Mouse (Mus musculus) neural tube, embryonic 14.5 days (tissue): Measurements from ENCODE around the gene Pck1. TPM values are rescaled to one million over a fixed set of nuclear protein-coding genes. Genes with fewer than 3 reads are reported as not detected.
A peak's percentile ranks its signal among the peaks of the same experiment; 100 is the strongest.

ENCODE experiments used
- ATAC-seq: fragments of 200-750 bp; cut with Nextera tagmentation; 2 replicates; pipeline ENCODE4 v1.8.0; 2017; ENCODE audit warnings: low read depth, mild to moderate bottlenecking, moderate TSS enrichment, moderate library complexity
- H3K27ac ChIP-seq: fragments of 300-500 bp; sonication (generic); 2 replicates; pipeline ENCODE4 v1.5.1; 2014; ENCODE audit warnings: low read depth, mild to moderate bottlenecking, control low read depth, low read length, moderate library complexity, mixed read lengths
- H3K27me3 ChIP-seq: fragments of 300-500 bp; sonication (generic); 2 replicates; pipeline ENCODE4 v1.6.1; 2014; ENCODE audit warnings: low read length; ENCODE audit not compliant: control insufficient read depth, insufficient read depth
- H3K36me3 ChIP-seq: fragments of 300-500 bp; sonication (generic); 2 replicates; pipeline ENCODE4 v1.6.1; 2014; ENCODE audit warnings: low read length, mixed read lengths; ENCODE audit not compliant: control insufficient read depth, insufficient read depth
- H3K4me1 ChIP-seq: fragments of 300-500 bp; sonication (generic); 2 replicates; pipeline ENCODE4 v1.6.1; 2014; ENCODE audit warnings: low read length; ENCODE audit not compliant: control insufficient read depth, insufficient read depth
- H3K4me2 ChIP-seq: fragments of 300-500 bp; sonication (generic); 2 replicates; pipeline ENCODE4 v1.6.1; 2014; ENCODE audit warnings: mild to moderate bottlenecking, low read depth, low read length, control low read depth
- H3K4me3 ChIP-seq: fragments of 300-500 bp; sonication (generic); 2 replicates; pipeline ENCODE4 v1.5.1; 2014; ENCODE audit warnings: low read depth, low read length, control low read depth, mixed read lengths
- H3K9ac ChIP-seq: fragments of 300-500 bp; sonication (generic); replicated peaks from 2 replicates; pipeline ENCODE4 v1.6.1; 2014; ENCODE audit warnings: low read depth, mild to moderate bottlenecking, control low read depth, low read length, mixed read lengths
- H3K9me3 ChIP-seq: fragments of 300-500 bp; sonication (generic); 2 replicates; pipeline ENCODE4 v1.6.1; 2016; ENCODE audit warnings: low read length; ENCODE audit not compliant: control insufficient read depth
- WGBS: fragments of 180-500 bp; shearing (Covaris S2); extraction: QIAGEN DNeasy Blood & Tissue Kit; methylation state at CpG from one replicate; pipeline ENCODE4 v1.1.7; 2014; 5-methylcytosine and 5-hydroxymethylcytosine counted together
- polyA plus RNA-seq: library from polyadenylated mRNA; unstranded; fragments of >200 nt; fragmentation: Nextera tagmentation; extraction: Ambion mirVana; gene quantifications from 2 replicates; pipeline ENCODE4 v1.2.1, GENCODE M21; 2014

The Pck1 gene
- polyA plus RNA-seq, 1 experiment from 2014 or later, result 0.07 TPM

DNA sequence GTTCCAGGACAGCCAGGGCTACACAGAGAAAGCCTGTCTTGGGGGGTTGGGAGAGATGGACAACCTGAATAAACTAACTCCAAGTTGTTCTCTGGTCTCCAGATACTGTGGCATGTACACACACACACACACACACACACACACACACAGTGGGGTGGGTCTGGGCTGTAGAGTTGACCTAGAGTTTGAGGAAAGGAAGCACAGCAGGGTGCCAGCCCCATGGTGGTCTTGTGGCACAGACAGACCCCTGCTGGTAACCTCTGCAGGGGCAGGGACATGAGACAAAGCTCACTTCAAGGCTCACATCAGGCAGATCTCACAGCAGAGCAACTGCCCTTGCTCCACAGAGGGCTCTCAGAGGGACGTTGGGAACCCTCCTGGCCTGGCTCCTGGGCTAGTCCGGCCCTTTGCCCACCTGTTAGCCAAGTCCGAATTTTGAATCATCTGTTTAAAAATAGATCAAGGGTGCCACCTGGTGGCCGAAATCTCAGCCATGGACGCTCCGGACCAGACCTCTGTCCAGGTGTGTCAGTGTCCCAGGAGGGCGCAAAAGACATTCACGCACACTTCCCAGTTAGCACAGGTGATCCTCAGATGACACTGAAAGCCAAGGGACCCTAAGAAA is 31.1 kb downstream of the Pck1 start:
- WGBS, result 11% methylated on average over 8 of the region's 8 CpGs

DNA sequence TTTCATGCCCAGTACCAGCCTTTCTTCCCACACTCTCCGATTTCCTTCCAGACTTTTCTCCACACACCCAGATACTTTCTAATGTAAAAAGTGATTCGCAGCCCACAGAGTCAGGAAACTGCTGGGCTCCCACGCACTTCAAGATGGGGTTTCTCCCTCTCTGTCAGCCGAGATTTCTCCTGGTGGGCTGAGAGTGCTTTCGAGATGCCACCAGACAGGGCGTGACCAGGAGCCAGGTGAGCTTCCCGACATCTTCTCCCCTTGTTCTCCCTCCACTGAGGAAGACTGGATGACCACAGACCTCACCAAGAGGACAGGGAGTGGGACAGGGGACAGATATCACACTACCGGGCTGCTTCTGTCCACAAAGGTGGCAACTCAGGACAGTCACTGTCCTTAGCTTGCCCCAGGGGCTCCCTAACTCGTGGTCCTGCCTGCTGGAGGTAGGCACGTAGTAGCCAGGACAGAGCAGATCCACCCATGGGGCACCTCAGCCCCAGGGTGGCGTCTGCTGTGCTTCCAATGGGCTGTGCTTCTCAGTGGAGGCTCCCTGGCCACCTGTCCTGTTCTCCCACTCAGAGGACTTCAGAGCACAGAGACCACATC is 31.7 kb downstream of the Pck1 start:
- Histone ChIP-seq H3K4me1 (no peaks in the 10 kb centered on the region), H3K9ac (no peak overlapping the region), H3K27ac (no peak overlapping the region), H3K9me3 (no peaks in the 10 kb centered on the region), H3K27me3 (no peaks in the 10 kb centered on the region; the same call in 1 of the 2 replicates), H3K36me3 (no peaks in the 10 kb centered on the region), H3K4me2 (no peak overlapping the region), H3K4me3 (no peak overlapping the region)
- 62% methylated on average over 11 of the region's 11 CpGs for WGBS
- ATAC-seq, result no peak

More for the DNA sequence above, 31.1 kb downstream of the Pck1 start:
- Histone ChIP-seq H3K4me1 (no peaks in the 10 kb centered on the region), H3K9ac (no peak overlapping the region), H3K4me3 (no peak overlapping the region), H3K9me3 (no peaks in the 10 kb centered on the region), H3K36me3 (no peaks in the 10 kb centered on the region), H3K4me2 (no peak overlapping the region), H3K27ac (no peak overlapping the region), H3K27me3 (no peaks in the 10 kb centered on the region; the same call in 1 of the 2 replicates)
- ATAC-seq, result no peak

DNA sequence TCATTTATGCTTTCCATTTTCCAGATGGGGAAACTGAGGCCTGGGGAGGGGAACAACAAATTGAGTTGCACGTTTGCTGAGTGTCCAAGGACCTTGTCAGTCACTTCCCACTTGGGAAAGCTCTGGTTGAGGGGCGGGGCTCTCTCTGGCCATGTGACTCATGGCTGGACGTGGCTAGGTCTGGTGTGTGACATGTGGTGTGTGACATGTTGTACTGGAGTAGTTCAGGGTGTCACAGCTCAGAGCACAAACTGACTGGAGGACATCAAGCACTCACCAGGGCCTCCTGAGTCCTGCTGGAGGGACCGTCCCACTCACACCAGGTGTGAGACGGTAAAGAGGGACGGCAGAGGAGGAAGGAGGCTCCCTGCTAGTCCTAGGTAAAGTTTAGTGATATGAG is 32.4 kb downstream of the Pck1 start:
- Histone ChIP-seq H3K4me3 (no peak overlapping the region), H3K4me1 (no peaks in the 10 kb centered on the region), H3K27ac (no peak overlapping the region), H3K27me3 (no peaks in the 10 kb centered on the region; the same call in 1 of the 2 replicates), H3K9ac (no peak overlapping the region), H3K9me3 (no peaks in the 10 kb centered on the region), H3K4me2 (no peak overlapping the region), H3K36me3 (no peaks in the 10 kb centered on the region)
- WGBS, result 78% methylated on average over 6 of the region's 6 CpGs
- ATAC-seq, result no peak

DNA sequence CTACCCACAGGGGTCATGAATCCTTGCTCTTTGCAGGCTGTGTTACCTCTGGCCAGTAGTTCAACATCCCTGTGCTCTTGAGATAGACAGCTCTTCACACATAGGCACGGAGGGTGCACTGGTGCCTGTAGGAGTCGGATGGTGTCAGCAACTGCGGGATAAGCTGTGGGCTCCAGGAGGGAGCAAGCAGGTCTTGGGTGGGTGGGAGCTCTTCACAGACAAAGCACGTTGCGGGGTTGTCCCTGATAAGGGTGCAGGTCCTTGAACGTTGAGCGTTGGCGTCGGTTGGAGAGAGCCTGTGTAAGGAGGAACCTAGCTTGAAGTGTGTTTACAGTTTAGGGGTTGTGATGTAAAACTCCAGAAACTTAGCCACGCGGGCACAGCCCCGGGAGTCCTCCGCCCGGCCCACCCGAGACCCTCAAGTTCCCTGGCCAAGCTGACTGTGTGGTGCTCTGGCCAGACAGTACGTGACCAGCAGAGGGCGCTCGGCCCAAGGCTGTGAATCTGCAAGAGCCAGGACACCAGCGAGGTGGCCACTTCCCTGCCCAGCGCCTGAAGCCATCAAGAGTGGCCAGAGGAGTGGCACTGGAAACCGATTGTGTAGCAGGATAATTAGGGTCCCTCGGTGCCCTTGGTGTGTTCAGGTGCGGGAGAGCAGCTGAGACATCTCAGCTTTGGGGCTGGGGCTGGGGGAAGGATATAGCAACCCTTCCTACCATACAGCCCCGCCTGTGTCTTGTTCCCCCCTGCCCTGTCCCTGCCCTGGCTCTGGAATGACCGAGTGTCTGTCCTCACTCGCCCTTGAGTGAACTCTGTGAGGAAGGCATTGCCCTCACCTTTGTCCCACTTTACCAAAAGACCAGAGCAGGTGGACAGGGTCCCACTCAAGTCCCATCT is 33.4 kb downstream of the Pck1 start:
- Histone ChIP-seq H3K27me3 (no peaks in the 10 kb centered on the region), H3K4me2 (no peak overlapping the region), H3K4me3 (no peak overlapping the region), H3K27ac (no peak overlapping the region), H3K9me3 (no peaks in the 10 kb centered on the region), H3K9ac (no peak overlapping the region), H3K4me1 (no peaks in the 10 kb centered on the region), H3K36me3 (no peaks in the 10 kb centered on the region)
- WGBS, result 32% methylated on average over 26 of the region's 26 CpGs
- peak; percentile 79 for ATAC-seq

DNA sequence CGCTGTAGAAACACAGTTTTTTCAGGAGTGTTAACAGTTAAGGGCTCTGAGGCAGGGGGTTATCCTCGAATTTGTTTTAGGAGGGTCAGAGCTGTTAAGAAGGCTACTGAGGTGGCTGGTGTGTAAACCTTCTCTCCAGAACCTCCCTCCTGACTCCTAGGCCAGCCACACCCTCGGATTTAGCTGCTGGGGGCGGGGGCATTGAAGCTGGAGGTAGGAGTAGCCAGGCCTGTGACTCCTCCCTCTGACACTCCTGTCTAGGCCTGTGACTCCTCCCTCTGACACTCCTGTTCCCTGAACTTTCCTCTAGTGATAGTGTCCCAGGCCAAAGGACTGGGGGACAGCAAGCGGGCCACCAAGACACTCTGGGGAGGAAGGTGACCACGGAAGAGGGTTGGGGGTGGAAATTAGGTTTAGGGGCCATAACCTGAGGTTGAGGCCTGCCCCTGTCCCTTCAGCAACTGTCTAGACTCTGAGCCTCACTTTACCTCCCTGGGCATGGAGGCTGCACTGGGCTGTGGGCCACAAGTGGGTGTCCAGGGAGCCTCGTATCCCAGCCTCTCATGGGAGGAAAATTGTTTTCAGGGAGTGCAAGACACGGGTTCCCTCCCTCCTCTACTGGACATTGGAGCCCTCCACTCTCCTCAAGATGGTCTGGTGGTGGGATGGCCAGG is 34.5 kb downstream of the Pck1 start:
- WGBS, result 38% methylated on average over 8 of the region's 8 CpGs
- H3K36me3 ChIP-seq, result no peaks in the 10 kb centered on the region
- no peak overlapping the region for H3K27ac ChIP-seq
- no peak for ATAC-seq
- no peak overlapping the region for H3K4me3 ChIP-seq
- H3K4me1 ChIP-seq, result no peaks in the 10 kb centered on the region
- H3K27me3 ChIP-seq, result no peaks in the 10 kb centered on the region
- no peaks in the 10 kb centered on the region for H3K9me3 ChIP-seq
- no peak overlapping the region for H3K4me2 ChIP-seq
- no peak overlapping the region for H3K9ac ChIP-seq

DNA sequence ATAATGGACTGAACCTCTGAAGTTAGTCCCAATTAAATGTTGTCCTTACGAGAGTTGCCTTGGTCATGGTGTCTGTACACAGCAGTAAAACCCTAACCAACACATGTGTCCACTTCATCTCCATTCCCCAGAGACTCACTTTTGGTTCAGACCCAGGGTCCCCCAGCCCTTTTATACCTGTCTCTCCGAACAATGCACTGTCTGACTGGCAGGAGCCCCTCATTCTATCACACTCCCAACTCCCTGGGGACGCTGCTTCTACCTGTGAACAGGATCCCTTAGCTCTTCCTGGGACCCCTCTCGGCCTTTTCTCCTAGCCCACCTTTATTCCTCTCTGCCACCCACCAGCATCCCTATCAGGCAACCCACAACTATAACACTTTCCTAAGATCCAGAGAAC is 41.9 kb downstream of the Pck1 start:
- Histone ChIP-seq H3K9me3 (no peaks in the 10 kb centered on the region), H3K27me3 (no peaks in the 10 kb centered on the region), H3K36me3 (no peaks in the 10 kb centered on the region), H3K4me1 (no peaks in the 10 kb centered on the region), H3K4me3 (no peak overlapping the region), H3K27ac (no peak overlapping the region), H3K4me2 (no peak overlapping the region), H3K9ac (no peak overlapping the region)
- WGBS, result 90% methylated on average over 4 of the region's 4 CpGs
- no peak for ATAC-seq

DNA sequence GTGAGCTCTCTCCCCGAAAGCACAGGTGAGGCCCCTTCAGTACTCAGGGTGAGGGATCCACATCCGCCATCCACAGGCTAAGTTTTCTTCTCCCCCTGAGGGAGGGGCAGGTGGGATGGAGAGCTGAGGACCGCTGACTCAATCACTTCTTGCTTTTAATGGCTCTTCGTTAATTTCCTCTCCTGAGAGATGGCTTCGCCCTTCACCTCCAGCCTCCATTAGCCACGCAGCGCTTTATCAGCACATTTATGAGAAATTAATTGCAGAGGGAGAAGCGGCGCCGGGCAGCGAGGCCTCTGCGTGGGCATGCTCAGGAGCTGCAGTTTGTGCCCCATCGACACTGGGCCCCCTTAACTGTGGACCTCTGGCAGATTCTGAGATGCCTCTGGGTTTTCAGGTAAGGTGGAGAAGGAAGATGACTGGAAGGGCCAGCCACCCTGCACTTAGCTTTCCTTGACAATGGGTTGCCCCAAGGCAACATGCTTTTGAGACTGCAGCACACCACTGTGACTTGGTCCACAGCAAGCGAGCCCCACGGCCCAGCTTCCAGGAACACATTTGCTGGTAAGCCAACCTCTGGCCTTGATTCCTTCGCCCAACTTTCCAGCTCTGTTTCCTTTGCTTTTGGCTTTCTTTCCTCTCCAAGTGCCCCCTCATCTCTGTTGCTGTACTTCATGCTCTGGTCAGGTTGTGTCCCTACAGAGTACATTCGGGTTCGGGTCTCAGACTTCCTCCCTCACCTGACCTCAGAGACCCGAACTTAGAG is 50.3 kb downstream of the Pck1 start:
- WGBS, result 72% methylated on average over 19 of the region's 19 CpGs
- no peaks in the 10 kb centered on the region for H3K4me1 ChIP-seq
- H3K4me3 ChIP-seq, result no peak overlapping the region
- 0 out of 2 replicates have a peak overlapping the region, but pooled peaks have one; percentile 16 for H3K27ac ChIP-seq
- H3K4me2 ChIP-seq, result no peak overlapping the region
- no peaks in the 10 kb centered on the region for H3K9me3 ChIP-seq
- peak; percentile 49 for ATAC-seq
- H3K36me3 ChIP-seq, result no peaks in the 10 kb centered on the region
- H3K27me3 ChIP-seq, result no peaks in the 10 kb centered on the region
- no peak overlapping the region for H3K9ac ChIP-seq

DNA sequence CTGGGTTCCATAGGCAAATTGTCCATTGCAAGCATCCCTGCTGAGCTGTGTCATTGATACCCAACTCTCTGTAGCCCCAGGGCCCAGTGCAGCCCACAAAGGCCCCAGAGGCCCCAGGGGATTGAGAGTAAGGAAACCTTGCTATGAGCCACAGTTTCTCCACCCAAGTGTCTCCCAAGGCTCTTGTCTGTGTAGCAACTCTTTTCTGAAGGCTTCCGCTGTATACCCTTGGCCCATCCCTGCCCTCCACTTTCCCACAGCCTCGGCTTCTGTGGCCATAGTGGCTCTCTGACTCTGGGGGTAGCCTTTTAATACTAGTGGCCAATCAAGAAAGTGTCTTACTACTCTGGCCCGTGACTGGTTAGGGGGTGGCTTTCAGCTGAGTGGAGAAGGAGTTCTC is 50.9 kb downstream of the Pck1 start:
- H3K9ac ChIP-seq, result no peak overlapping the region
- H3K27ac ChIP-seq, result no peak overlapping the region
- no peaks in the 10 kb centered on the region for H3K36me3 ChIP-seq
- no peaks in the 10 kb centered on the region for H3K4me1 ChIP-seq
- 86% methylated on average over 3 of the region's 3 CpGs for WGBS
- ATAC-seq, result no peak
- H3K27me3 ChIP-seq, result no peaks in the 10 kb centered on the region
- no peak overlapping the region for H3K4me2 ChIP-seq
- H3K9me3 ChIP-seq, result no peaks in the 10 kb centered on the region
- no peak overlapping the region for H3K4me3 ChIP-seq
